Mouse (Mus musculus) CH12F3 (cell line): ENCODE measurements at regions not wholly inside any gene's neighbourhood (a gene's known extent, or its start where the extent isn't known, plus 50 kb on each side); places are given as distances from the start of the nearest gene placed in this dataset.

Source experiments
- in situ Hi-C: fragments of 300-500 bp; cut with MboI; formaldehyde crosslinking; loops from 2 replicates; pipeline ENCODE4 v1.14.3; 2020; ENCODE audit warnings: low sequenced_read_pairs

DNA sequence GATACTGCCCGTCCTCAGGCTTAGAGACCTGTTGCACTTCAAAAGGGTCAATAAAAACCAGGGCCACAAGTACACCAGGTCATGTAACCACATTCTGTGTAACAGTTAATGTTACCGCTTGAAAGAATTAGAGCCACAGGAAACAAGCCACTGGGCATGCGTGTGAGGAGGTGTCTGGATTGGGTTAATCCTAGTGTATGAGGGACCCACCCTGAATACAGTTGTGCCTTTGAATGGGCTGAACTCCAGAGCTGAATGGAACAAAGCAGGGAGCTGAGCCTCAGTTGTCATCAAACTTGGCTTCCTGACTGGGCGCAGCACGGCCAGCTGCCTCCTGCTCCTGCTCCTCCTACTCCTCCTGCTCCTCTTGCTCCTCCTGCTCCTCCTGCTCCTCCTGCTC lies 148.0 kb upstream of the A230072I06Rik start:
- in situ Hi-C loops: no loop called here

DNA sequence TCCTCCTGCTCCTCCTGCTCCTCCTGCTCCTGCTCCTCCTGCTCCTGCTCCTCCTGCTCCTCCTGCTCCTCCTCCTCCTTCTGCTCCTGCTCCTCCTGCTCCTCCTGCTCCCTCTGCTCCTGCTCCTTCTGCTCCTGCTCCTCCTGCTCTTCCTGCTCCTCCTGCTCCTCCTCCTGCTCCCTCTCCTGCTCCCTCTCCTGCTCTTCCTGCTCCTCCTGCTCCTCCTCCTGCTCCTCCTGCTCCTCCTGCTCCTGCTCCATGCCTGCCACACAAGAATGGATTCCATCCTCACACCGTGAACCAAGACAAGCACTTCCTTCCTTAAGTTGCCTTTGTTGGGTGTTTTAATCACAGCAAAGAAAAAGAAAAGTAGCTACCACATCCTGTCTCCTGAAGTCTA lies 144.4 kb upstream of the A230072I06Rik start:
- in situ Hi-C loops: no loop called here

DNA sequence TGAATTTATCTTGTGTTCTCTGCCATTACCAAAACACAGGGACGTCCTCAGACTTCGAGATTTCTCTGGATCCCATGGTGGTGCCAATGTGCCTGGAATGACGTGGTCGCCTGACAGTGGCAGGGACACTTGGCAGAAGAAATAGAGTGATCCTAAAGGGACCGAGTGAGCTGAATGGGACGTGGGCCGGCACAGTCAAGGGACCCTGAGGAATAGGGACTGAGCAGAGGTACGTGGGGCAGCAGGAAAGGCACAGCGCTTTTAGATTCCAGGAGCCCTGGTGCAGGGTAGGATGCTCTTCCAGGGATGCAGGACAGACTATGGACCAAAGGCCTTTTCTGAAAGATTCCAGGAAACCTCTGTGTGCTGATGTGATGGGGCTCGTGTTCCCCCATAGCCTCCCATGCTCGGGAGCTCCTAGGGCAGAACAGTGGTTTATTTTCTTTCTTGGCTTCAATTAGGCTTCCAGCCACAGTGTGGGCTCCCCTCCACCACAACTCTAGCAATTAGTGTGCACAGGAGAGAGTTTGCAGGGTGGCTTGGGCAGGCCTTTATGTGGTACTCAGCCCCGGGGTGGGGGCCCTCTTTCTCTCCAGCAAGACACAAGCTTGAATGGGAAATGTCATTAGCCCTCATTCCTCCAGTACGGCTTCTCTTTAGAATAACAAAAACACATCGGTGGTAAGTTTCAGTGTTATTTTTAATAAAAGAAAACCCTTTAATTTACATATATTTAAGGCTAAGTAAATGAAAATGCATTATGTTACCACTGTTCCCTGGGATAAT lies 143.0 kb upstream of the A230072I06Rik start:
- in situ Hi-C loops: no loop called here

DNA sequence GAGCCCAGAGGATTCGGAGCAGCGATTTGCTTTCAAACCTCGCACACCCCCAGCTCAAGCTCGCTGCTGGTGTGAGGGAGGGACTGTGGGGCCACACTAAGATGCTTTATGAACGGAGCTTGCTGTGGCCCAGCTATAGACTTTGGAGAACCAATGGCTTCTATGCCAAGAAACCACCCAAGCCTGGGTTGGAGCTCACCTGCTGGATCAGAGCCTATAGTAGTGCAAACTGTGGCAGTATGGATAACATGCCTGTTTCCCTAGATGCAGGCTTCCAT lies 142.5 kb upstream of the A230072I06Rik start:
- in situ Hi-C loops: no loop called here

DNA sequence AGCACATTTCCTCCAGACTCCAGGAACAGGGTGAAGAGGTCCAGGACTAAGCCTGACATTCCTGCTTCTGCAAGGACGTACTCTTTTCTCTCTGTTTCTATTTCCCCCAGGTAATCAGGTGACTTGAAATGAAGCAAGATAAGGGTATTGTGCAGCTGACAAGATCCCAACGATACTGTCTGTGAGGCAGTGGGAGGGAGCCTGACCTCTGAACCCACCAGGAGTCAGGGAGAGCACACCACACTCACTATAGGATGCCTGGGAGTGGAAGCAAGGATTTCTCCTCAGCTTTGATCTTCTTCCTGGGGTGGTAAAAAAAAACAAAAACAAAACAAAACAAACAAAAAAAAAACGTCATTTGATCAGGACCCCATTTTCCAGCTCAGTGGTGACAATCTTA lies 141.1 kb upstream of the A230072I06Rik start:
- in situ Hi-C loops: no loop called here

DNA sequence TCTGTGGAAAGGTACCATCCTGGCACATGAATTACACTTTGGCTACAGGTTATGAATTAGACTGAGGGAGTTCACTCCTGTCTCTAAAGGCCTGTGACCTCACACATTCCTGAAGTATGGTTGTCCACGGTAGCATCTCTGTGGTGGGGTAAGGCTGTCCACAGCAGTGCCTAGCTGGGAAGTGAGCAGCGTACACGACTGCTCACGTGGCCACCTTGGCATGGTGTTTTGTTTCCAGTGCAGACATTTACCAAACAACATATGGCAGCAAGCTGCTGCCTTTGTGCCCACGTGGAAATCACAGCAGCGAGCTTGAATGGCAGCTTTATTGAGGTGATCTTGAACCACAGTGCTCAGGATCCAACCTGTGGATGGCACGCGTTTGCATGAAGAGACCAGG lies 140.7 kb upstream of the A230072I06Rik start:
- in situ Hi-C loops: no loop called here

DNA sequence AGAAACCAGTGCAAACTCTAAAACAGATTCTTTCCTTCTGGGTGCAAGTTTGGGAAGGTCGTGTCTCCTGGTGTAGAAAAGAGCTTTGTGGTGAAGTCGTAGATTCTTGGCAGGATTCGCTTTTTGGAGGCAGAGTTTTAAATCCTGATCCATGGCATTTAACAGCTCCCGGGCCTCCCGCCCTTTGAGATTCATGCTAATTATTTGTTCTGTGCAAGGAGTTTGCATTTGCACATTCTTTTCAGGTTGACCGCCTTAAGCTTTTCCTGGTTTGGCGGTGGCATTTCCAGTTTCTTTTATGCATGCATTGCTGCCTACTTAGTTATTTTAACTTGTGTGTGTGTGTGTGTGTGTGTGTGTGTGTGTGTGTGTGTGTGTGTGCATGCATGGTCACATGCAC lies 126.9 kb upstream of the A230072I06Rik start:
- in situ Hi-C loops: no loop called here

DNA sequence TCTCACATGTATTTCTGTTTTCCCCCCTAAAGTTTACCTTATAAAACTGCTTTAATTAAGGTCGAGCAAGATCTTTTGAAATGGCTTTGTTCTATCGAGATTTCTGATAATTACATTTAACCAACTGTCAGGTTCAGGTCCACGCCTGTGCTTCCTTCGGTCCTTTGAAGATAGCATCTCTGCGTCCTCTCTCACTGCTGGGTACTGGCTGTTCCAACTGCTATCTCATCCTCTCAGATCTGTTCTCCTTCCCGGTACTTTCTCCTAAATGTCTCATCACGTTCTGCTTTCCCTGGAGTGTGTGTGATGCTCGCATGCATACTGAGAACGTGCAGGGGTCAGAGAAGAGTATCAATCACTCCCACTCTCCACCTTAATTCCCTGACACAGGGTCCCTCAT lies 125.8 kb upstream of the A230072I06Rik start:
- in situ Hi-C loops: no loop called here

DNA sequence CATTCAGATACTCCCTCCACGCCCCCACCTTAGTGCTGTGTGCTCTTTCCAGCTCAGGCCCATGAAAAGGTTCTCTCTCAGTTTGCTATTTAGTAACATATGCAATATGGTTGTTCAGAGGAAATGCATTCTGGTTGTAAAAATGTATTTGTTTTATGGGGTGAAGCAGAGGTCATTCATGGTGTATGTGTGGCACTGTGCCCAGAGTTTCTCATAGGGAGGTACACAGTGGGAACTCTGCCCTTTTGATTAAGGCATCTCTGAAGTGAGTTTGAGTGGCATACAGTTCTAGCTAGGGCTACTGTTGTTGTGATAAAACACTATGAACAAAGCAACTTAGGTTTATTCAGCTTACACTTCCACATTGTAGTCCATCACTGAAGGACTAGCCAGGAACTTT lies 121.7 kb upstream of the A230072I06Rik start:
- in situ Hi-C loops: no loop called here

DNA sequence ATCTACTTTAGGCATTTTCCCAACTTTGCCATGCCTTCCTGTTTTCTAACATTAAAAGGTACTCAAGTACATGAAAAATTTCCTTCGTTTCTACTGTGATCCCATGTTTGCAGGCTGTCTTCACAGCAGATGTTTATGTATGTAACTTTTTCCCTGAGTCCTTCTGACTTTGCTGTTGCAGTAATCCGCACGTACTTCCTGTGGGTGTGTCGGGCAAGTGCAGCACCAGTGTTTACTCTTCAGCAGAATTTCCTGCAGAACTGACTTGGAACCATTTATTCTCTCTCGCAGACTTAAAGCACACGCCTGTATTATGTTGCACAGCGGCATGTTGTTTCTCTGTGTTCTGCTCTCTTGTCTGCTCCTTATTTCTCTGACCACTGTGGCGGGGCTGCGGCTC lies 120.4 kb upstream of the A230072I06Rik start:
- in situ Hi-C loops: no loop called here

DNA sequence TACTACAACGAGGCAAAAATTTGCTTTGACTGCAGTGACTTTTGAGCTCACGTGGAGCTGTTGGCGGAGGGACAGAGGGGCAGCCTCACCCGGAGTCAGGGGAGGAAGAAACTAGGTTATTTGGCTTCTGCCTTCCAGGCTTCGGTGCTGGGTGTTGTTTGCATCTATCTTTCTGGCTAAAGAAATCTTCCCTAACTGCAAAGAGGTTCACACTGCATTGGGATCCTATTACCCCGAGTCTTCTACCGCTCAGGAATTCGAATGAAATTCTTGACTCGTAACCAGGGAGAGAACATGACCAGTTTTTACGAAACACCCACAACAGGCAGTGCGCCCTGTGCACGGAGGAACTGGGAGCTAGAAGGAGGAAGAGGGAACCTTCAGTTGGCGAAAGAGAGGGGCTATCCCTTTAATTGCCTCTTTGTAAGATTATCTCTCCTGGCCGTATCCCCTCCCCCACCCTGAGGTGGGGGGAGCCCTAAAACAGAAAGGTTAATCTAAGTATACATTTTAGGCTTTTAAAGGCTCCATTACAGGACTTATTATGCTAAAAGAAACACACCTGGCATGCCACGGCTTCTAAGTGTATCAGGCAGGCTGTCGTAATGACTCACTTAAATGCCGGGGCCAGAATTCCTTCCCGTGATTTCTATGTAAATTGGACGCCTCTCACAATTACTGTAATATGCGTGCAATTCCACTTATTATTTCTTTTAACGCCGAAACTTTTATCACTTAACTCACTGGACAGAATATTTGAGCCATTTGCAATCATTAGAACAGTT lies 115.5 kb upstream of the A230072I06Rik start:
- in situ Hi-C loops: no loop called here

DNA sequence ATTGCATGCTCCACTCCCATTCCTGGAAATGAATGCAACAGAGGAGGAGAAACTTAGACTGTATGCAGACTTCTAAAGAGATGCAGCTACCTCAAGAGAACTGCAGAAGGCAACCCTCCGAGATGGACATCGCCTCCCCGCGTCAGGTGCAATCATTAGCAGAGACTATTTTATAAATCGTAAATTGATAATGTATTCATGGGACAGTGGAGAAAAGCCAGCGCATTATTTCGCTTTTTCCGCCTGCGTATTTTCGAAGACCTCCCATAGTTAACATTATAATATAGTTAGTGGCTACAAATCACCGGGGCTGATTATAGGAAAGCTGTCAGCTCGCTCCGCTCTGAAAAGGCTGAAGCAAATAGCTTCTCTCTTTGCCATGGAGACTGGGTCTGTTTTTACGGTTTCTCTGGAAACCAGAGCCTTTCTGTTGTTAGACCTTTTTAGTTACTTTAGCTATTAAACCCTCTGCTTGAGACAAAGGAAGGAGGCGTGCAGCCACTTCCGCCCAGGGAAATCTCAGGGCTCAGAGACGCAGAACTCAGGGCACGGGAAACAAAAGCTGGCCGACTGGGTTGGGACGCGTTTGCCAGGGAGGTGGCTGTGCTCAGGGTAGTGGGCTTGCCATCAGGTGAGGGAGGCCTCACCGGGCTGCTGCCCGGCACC lies 113.0 kb upstream of the A230072I06Rik start:
- in situ Hi-C loops: no loop called here

DNA sequence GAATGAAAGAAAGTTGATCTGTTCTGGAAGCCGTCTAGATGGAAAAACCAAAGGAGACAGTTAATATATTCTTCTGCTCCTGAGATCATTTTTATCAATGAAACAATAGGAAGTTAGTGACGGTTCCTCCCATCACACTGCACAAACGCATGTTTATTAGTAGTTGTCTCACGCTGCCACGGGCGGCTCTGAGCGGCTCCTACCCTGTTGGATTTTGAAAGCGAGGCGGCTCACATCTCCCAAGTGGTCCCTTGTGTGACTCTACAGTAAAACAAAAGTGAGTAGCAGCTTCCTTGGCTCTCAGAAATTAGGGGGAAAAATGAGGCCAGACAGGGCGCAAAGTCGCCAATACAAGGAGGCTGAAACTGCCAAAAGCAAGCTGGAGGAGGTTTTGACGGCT lies 106.8 kb upstream of the A230072I06Rik start:
- in situ Hi-C loops: no loop called here

DNA sequence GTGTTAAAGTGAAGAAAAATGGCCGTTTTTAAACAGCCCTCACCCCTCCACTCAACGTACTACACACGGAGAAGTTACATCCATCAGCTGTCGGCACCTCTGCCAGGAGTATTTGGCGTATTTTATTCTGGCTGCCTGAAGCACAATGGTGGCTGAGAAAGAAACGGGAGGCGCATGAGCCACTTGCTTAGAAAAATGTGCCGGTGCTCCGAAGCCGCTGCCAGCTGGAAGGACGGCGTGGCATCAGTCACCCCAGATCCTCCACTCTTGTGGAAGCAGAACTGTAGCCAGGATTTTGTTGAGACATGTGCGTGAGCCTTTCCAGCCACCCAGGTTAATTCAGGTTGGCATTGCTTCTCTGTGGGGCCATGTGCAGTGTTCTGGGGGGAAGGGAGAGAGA lies 103.1 kb upstream of the A230072I06Rik start:
- in situ Hi-C loops: no loop called here

DNA sequence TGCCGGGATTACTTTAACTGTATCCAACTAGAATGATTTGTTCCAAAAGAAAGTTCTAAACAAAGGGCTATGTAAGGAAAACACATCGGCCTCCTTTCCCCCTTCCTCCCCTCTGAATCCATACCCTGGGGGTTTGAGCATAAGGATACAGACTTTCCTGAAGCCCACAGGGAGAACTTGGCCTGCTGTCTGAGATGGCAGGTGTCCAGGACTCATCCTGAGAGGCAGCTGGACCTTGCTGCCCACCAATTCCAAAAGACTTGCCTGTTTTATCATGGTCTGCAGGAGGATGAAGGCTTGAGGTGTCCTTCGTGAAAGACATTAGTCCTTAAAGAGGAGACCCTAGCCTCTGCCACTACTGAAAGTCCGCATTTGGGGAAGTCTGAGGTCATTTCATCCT lies 94.0 kb upstream of the A230072I06Rik start:
- in situ Hi-C loops: no loop called here

DNA sequence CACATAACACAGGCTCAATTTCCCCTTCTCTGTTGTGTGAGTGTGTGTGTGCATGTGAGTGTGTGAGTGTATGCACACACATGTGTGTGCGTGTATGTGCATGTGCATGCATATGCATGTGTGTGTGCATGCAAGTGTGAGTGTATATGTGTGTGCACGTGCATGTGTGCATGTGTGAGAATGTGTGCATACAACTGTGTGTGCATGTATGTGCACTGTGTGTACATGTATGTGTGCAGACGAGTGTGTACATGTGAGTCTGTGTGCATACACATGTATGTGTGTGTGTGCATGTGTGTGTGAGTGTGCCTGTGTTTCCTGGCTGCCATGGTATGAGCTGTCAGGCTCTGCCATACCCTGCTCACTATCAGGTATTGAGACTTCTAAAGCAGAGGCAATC lies 91.3 kb upstream of the A230072I06Rik start:
- in situ Hi-C loops: no loop called here

DNA sequence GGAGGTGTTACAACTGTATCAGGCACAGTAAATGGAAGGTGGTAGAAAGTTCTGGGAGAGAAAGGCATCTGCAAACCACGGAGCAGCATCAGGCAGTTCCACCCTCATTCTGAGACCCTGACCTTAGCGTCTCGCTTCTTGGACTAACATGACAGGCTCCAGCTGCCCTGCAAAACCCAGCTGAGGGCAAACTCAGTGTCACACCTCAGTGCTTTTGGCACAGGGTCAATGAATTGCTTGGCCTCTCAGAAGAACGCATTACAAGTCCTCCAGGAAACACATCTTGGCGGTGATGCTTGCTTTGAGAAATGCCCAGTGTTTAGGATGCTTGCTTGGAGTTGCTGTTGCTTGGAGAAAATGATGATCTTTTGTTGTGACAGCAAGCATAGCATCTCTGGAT lies 90.2 kb upstream of the A230072I06Rik start:
- in situ Hi-C loops: no loop called here

DNA sequence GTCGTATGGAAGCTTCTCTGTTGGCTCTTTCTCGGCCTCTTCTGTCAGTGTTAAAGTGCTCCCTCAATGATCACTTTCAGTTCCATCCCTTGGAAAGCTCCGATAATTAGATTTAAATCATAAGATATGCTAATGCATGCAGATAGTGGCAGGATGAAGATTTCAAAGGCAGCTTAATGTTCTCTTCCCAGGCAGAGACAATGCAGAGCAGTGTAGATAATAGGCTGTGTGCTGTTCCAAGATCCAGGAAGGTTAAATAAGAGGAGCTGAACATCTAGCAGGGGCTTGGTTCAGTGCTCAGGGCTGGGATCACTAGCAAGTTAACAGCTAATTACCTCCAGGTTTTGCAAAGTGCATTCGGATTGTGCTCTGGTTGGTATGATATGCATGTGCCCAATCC lies 89.7 kb upstream of the A230072I06Rik start:
- in situ Hi-C loops: no loop called here

DNA sequence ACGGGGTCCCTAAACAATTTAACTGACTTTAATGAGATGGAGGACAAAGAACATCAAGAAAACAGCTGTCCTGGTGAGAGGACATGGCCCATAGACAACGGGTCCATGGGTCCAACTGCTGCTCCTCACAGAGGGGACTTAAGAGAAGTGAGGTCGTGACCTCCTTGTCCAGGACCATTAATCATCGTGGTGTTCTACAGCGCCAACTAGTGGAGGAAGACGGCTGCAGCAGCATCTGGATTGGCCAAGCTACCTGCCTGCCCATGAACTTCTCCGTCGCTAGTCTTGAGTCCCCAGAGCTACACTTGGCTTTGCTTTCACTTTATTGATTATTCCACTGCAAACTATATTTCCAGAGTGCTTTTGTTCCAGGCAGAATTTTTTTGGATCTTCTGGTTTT lies 86.6 kb upstream of the A230072I06Rik start:
- in situ Hi-C loops: no loop called here

DNA sequence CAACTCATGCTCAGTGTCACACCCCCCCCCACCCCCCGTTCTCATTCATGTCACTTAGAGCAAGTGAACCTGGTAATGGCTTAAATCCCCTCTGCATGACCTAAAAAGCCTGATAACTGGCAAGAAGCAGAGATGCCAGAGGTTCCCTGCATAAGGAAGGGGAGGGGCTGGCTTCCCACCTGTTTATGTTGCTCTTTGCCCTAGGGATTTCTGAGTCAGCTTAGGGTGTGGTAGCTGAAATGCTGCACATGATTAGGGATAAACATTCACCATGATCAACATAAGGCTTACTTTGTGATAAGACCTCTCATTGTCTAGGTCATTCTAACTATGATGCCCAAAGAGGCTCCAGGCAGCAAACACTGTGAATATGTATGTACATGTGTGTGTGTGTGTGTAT lies 72.7 kb upstream of the A230072I06Rik start:
- in situ Hi-C loops: no loop called here

DNA sequence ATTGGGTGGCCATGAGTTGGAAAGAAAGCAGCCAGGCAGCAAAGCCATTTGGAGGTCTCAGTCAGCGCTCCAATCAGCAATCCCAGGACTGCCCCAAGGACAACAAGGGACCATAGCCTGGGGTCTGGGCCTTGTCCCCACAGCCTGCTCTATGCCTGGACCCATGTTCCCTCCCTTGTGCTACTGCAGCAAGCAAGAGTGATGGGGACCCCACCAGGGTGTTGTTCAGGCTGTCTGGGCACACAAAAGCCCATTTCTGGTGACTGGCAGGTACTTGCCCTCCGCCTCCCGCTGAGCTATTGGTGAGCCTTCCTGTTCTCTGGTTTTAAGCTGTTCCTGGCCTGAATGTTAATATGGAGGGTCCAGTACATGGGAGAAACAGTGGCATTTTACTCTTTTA lies 71.2 kb upstream of the A230072I06Rik start:
- in situ Hi-C loops: no loop called here

DNA sequence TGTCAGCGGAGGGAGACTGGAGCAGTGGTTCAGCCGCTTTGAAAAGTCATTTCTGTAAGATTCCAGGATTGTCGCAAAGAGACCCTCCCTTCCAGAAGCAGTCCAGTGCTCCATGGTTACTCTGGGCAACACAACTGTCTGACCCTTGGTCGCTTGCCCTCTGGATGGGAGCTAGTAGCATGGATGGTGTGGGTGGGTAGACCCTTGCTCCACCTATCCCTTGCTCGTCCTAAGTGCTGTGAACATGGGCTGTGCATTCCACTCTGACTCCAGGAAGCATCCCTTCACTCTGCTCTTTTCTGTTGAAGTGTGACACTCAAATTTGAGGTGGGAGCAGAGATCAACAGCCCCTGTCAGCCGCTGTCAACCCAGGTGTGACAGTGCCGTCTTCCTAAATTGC lies 64.8 kb upstream of the A230072I06Rik start:
- in situ Hi-C loops: no loop called here
